Mouse (Mus musculus): ENCODE measurements around the gene Socs4. TPM values are rescaled to one million over a fixed set of nuclear protein-coding genes. Genes with fewer than 3 reads are reported as not detected.
A peak's percentile ranks its signal among the peaks of the same experiment; 100 is the strongest.

Gene Socs4
- polyA plus RNA-seq, 1 experiment from 2014 or later: 5.7 TPM

DNA sequence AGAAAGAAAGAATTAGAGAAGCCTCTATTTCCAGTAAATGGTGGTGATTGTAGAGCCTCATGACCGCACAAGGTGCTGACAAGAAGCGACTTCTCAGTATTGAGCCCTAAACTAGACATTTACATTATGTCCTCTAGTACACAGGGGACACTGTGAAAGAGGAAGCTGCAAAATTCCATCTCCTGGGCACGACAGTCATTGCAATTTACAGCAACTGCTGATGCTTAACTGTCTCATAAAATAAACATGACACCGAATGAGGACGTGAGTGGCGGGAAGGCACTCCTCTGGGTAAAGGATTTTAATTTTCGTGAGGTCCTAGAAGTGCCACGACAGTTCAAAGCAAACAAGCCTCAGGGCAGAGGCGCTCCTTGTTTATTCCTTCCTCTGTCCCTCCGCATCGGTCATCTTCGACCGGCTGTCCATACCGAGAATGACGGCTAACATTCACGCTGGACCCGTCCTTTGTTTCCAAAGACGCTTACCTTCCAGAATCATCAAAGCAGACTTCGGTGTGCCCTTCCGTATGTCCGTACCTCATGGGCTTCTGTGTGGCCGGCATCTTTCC, 611 bp upstream of the Socs4 start:
- Histone ChIP-seq H3K9ac (ENCODE audit: low read depth, low read length) (peak overlapping the region; percentile 91), H3K27ac (ENCODE audit: low read depth, low read length) (peak overlapping the region; percentile 97), H3K27me3 (ENCODE audit: control insufficient read depth, insufficient read depth, low read length) (no peaks in the 10 kb centered on the region), H3K4me2 (replicated peaks; ENCODE audit: low read depth, low read length) (peak overlapping the region; percentile 69), H3K36me3 (ENCODE audit: control insufficient read depth, insufficient read depth, low read length) (peaks cover 22% of the 10 kb centered on the region), H3K9me3 (ENCODE audit: control insufficient read depth, low read length) (no peaks in the 10 kb centered on the region), H3K4me3 (ENCODE audit: low read length) (peak overlapping the region; percentile 81), H3K4me1 (ENCODE audit: control insufficient read depth, insufficient read depth, low read length) (peaks cover 13% of the 10 kb centered on the region)
- ATAC-seq (ENCODE audit: low FRiP score, low TSS enrichment): no peak; the same call in 1 of the 2 replicates
- 1% methylated on average over 22 of the region's 22 CpGs for WGBS

DNA sequence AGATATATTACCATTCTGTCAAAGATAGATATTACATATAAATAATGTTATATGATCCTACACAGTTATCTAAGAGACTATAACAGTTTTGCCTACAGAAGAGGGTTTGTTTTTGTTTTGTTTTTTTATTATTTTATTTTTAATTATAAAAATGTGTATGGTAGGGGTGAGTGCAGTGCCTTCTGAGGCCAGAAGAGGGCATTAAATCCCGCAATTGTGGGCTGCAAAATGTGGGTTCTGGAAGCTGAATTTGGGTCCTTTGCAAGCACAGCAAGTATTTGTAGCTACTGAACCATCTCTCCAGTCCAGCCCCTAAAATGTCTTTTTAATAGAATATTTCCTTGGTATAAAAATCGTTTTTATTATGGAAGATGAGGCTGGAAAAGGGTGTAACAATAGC, 2.3 kb downstream of the Socs4 start:
- no peaks in the 10 kb centered on the region for H3K9me3 ChIP-seq (ENCODE audit: control insufficient read depth, low read length)
- no peak overlapping the region for H3K4me3 ChIP-seq (ENCODE audit: low read length)
- H3K27me3 ChIP-seq (ENCODE audit: control insufficient read depth, insufficient read depth, low read length): no peaks in the 10 kb centered on the region
- H3K4me1 ChIP-seq (ENCODE audit: control insufficient read depth, insufficient read depth, low read length): peaks cover 13% of the 10 kb centered on the region
- H3K4me2 ChIP-seq (replicated peaks; ENCODE audit: low read depth, low read length): no peak overlapping the region
- 84% methylated on average over 2 of the region's 2 CpGs for WGBS
- no peak for ATAC-seq (ENCODE audit: low FRiP score, low TSS enrichment)
- H3K9ac ChIP-seq (ENCODE audit: low read depth, low read length): no peak overlapping the region
- no peak overlapping the region for H3K27ac ChIP-seq (ENCODE audit: low read depth, low read length)
- H3K36me3 ChIP-seq (ENCODE audit: control insufficient read depth, insufficient read depth, low read length): no peaks in the 10 kb centered on the region

DNA sequence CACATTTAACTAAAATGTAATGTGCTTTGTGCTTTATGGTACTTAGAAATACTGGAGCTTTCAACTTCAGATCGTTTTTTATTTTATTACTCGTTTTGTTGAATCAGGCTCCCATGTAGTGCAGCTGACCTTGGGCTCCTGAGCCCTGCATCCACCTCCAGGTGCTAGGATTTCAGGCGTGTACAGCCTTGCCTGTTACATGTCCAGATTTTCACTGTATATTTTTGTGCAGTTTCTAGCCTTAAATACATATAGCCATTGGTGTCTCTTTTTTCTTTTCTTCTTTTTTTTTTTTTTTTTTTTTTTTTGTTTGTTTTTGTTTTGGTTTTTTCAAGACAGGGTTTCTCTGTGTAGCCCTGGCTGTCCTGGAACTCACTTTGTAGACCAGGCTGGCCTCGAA, 4.8 kb downstream of the Socs4 start:
- H3K4me1 ChIP-seq (ENCODE audit: control insufficient read depth, insufficient read depth, low read length): peaks cover 5% of the 10 kb centered on the region; the same call in 1 of the 2 replicates
- no peak for ATAC-seq (ENCODE audit: low FRiP score, low TSS enrichment)
- WGBS: 93% methylated on average over 4 of the region's 4 CpGs
- no peak overlapping the region for H3K4me2 ChIP-seq (replicated peaks; ENCODE audit: low read depth, low read length)
- no peak overlapping the region for H3K9ac ChIP-seq (ENCODE audit: low read depth, low read length)
- H3K9me3 ChIP-seq (ENCODE audit: control insufficient read depth, low read length): no peaks in the 10 kb centered on the region
- H3K27me3 ChIP-seq (ENCODE audit: control insufficient read depth, insufficient read depth, low read length): no peaks in the 10 kb centered on the region
- H3K36me3 ChIP-seq (ENCODE audit: control insufficient read depth, insufficient read depth, low read length): no peaks in the 10 kb centered on the region
- no peak overlapping the region for H3K27ac ChIP-seq (ENCODE audit: low read depth, low read length)
- no peak overlapping the region for H3K4me3 ChIP-seq (ENCODE audit: low read length)

DNA sequence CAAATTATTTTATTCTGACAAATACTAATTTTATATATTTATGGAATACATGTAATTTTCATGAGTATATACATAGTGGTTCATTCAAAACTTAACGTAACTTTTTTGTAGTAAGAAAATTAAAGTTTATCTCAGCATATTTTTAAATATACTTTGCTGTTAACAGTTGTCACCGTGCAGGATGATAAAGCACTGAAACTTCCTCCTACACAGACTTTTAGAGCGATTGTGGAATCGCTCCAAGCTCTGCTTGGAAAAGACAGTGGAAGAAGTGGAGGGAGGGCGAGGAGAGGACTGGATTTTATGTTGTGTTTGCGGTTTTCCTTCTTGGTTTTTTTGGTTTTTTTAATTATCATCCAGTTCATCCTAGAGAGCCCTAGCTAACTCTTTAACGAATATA, 6.8 kb downstream of the Socs4 start:
- Histone ChIP-seq H3K9me3 (ENCODE audit: control insufficient read depth, low read length) (no peaks in the 10 kb centered on the region), H3K27ac (ENCODE audit: low read depth, low read length) (no peak overlapping the region), H3K9ac (ENCODE audit: low read depth, low read length) (no peak overlapping the region), H3K36me3 (ENCODE audit: control insufficient read depth, insufficient read depth, low read length) (no peaks in the 10 kb centered on the region), H3K4me2 (replicated peaks; ENCODE audit: low read depth, low read length) (no peak overlapping the region), H3K4me3 (ENCODE audit: low read length) (no peak overlapping the region), H3K27me3 (ENCODE audit: control insufficient read depth, insufficient read depth, low read length) (no peaks in the 10 kb centered on the region), H3K4me1 (ENCODE audit: control insufficient read depth, insufficient read depth, low read length) (no peaks in the 10 kb centered on the region)
- 57% methylated on average over 7 of the region's 7 CpGs for WGBS
- no peak for ATAC-seq (ENCODE audit: low FRiP score, low TSS enrichment)

DNA sequence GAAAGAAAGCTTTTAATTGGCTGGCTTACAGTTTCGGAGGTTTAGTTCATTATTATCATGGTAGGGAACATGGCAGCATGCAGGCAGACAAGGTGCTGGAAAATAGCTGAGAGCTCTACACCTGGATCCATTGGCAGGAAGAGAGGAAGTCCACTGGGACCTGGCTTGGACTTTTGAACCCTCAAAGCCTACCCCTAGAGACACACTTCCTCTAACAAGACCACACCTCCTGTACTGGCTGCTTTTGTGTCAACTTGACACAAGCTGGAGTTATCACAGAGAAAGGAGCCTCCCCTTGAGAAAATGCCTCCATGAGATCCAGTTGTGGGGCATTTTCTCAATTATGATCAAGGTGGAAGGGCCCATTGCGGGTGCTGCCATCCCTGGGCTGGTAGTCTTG, 8.5 kb downstream of the Socs4 start:
- Histone ChIP-seq H3K9me3 (ENCODE audit: control insufficient read depth, low read length) (no peaks in the 10 kb centered on the region), H3K27ac (ENCODE audit: low read depth, low read length) (no peak overlapping the region), H3K4me2 (replicated peaks; ENCODE audit: low read depth, low read length) (no peak overlapping the region), H3K36me3 (ENCODE audit: control insufficient read depth, insufficient read depth, low read length) (peaks cover 8% of the 10 kb centered on the region), H3K9ac (ENCODE audit: low read depth, low read length) (no peak overlapping the region), H3K27me3 (ENCODE audit: control insufficient read depth, insufficient read depth, low read length) (no peaks in the 10 kb centered on the region), H3K4me3 (ENCODE audit: low read length) (no peak overlapping the region), H3K4me1 (ENCODE audit: control insufficient read depth, insufficient read depth, low read length) (no peaks in the 10 kb centered on the region)
- no peak for ATAC-seq (ENCODE audit: low FRiP score, low TSS enrichment)
- 94% methylated on average over 2 of the region's 2 CpGs for WGBS

DNA sequence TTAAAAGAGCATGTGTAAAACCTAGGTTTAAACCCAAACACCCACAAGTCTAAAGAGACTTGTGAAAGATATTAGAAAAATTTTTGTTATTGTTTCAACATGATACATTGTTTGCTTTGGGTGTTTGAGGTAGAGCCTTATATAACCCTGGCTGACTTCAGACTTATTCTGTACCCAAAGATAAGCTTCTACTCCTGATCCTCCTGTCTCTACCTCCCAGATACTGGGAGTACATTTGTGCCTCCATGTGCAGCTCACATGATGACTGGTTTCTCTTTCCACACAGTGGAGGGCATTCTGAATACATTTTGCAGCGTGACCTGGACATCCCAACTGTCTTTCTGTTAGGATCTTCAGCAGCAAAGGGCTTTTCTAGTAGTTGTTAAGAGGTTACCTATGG, 9.5 kb downstream of the Socs4 start:
- no peak overlapping the region for H3K9ac ChIP-seq (ENCODE audit: low read depth, low read length)
- H3K9me3 ChIP-seq (ENCODE audit: control insufficient read depth, low read length): no peaks in the 10 kb centered on the region
- no peaks in the 10 kb centered on the region for H3K27me3 ChIP-seq (ENCODE audit: control insufficient read depth, insufficient read depth, low read length)
- no peak overlapping the region for H3K4me3 ChIP-seq (ENCODE audit: low read length)
- peaks cover 13% of the 10 kb centered on the region for H3K36me3 ChIP-seq (ENCODE audit: control insufficient read depth, insufficient read depth, low read length)
- 94% methylated on average over 1 of the region's 1 CpGs for WGBS
- H3K27ac ChIP-seq (ENCODE audit: low read depth, low read length): no peak overlapping the region
- H3K4me1 ChIP-seq (ENCODE audit: control insufficient read depth, insufficient read depth, low read length): no peaks in the 10 kb centered on the region
- ATAC-seq (ENCODE audit: low FRiP score, low TSS enrichment): no peak
- no peak overlapping the region for H3K4me2 ChIP-seq (replicated peaks; ENCODE audit: low read depth, low read length)

DNA sequence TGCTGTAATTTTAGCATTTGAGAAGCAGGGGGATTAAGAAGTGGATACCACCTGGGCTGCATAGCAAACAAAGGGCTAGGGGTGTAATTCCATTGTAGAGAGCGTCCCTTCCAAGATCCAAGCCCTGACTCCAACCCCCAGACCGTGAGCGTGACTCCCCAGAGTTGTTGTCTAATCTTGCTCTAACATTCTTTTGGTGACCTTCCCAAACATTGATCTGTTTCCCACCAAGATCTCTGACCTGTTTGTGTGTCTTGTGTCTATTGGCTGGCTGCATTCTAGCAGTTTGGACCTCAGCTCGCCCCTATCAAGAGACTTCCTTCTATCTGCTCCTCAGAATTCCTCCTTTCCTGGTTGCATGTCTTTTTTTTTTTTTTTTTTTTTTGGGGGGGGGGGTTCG, 10.3 kb downstream of the Socs4 start:
- H3K36me3 ChIP-seq (ENCODE audit: control insufficient read depth, insufficient read depth, low read length): peaks cover 13% of the 10 kb centered on the region
- H3K4me3 ChIP-seq (ENCODE audit: low read length): no peak overlapping the region
- no peaks in the 10 kb centered on the region for H3K27me3 ChIP-seq (ENCODE audit: control insufficient read depth, insufficient read depth, low read length)
- WGBS: 92% methylated on average over 5 of the region's 5 CpGs
- no peak overlapping the region for H3K4me2 ChIP-seq (replicated peaks; ENCODE audit: low read depth, low read length)
- no peaks in the 10 kb centered on the region for H3K4me1 ChIP-seq (ENCODE audit: control insufficient read depth, insufficient read depth, low read length)
- ATAC-seq (ENCODE audit: low FRiP score, low TSS enrichment): no peak
- H3K9me3 ChIP-seq (ENCODE audit: control insufficient read depth, low read length): no peaks in the 10 kb centered on the region
- no peak overlapping the region for H3K9ac ChIP-seq (ENCODE audit: low read depth, low read length)
- no peak overlapping the region for H3K27ac ChIP-seq (ENCODE audit: low read depth, low read length)

DNA sequence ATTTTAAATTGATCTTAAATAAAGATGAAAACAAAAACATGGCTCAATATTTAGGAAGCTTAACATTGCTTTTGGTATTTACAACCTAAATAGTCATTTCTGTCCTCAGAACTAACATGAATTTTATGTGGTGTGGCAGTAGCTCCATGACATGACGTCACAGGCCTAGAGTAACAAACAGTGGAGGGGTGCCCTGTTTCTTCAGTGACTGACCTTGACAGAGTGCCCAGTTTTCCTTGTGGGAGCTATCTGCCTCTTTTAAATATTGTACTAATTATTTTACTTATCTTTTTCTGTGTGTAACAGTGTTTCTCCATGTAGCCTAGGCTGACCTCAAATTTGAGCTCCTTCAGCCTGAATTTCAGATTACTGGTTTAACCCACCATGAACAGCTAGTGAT, 15.0 kb downstream of the Socs4 start:
- H3K4me2 ChIP-seq (replicated peaks; ENCODE audit: low read depth, low read length): no peak overlapping the region
- no peak overlapping the region for H3K27ac ChIP-seq (ENCODE audit: low read depth, low read length)
- no peaks in the 10 kb centered on the region for H3K27me3 ChIP-seq (ENCODE audit: control insufficient read depth, insufficient read depth, low read length)
- WGBS: 46% methylated on average over 1 of the region's 1 CpGs
- no peak overlapping the region for H3K4me3 ChIP-seq (ENCODE audit: low read length)
- H3K36me3 ChIP-seq (ENCODE audit: control insufficient read depth, insufficient read depth, low read length): peaks cover 13% of the 10 kb centered on the region
- no peaks in the 10 kb centered on the region for H3K4me1 ChIP-seq (ENCODE audit: control insufficient read depth, insufficient read depth, low read length)
- H3K9me3 ChIP-seq (ENCODE audit: control insufficient read depth, low read length): no peaks in the 10 kb centered on the region
- no peak overlapping the region for H3K9ac ChIP-seq (ENCODE audit: low read depth, low read length)
- no peak for ATAC-seq (ENCODE audit: low FRiP score, low TSS enrichment)

DNA sequence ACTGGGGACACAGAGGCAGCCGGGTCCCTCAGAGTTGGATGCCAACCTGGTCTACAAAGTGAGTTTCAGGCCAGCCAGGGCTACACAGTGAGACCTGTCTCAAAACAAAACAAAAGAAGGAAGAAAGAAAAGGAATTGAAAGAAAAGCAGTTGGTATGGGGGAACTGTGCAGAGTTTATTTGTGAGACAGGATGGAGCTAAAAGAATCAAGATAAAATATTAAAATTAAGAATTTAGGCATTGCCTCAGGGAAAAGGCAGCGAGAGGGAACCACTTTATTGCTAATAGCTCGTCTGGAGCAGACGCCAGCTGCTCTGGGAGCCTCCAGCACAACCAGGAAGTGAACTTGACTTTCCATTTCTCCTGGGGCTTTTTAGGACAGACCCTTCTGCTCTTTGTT, 17.4 kb downstream of the Socs4 start:
- no peak for ATAC-seq (ENCODE audit: low FRiP score, low TSS enrichment)
- H3K27ac ChIP-seq (ENCODE audit: low read depth, low read length): no peak overlapping the region
- peaks cover 5% of the 10 kb centered on the region; the same call in 1 of the 2 replicates for H3K4me1 ChIP-seq (ENCODE audit: control insufficient read depth, insufficient read depth, low read length)
- WGBS: 47% methylated on average over 4 of the region's 4 CpGs
- H3K9ac ChIP-seq (ENCODE audit: low read depth, low read length): no peak overlapping the region
- H3K4me3 ChIP-seq (ENCODE audit: low read length): no peak overlapping the region
- H3K27me3 ChIP-seq (ENCODE audit: control insufficient read depth, insufficient read depth, low read length): no peaks in the 10 kb centered on the region
- no peaks in the 10 kb centered on the region for H3K9me3 ChIP-seq (ENCODE audit: control insufficient read depth, low read length)
- H3K36me3 ChIP-seq (ENCODE audit: control insufficient read depth, insufficient read depth, low read length): peaks cover 13% of the 10 kb centered on the region
- H3K4me2 ChIP-seq (replicated peaks; ENCODE audit: low read depth, low read length): no peak overlapping the region

All from kidney, embryonic 14.5 days (tissue).